Mouse (Mus musculus): Measurements from ENCODE around the gene Mgea5. TPM values are rescaled to one million over a fixed set of nuclear protein-coding genes. Genes with fewer than 3 reads are reported as not detected.
A peak's percentile ranks its signal among the peaks of the same experiment; 100 is the strongest.

Mgea5 gene
- polyA plus RNA-seq, 1 experiment from 2014 or later, result 38.9 TPM

GRCm38 (mm10) chr19:45736855-45737207 lies 46.8 kb downstream of the Mgea5 start:
- Histone ChIP-seq H3K9ac (ENCODE audit: low read depth, low read length) (no peak overlapping the region), H3K4me2 (peak overlapping the region; percentile 36), H3K36me3 (ENCODE audit: control insufficient read depth, insufficient read depth, low read length) (no peaks in the 10 kb centered on the region), H3K9me3 (ENCODE audit: control insufficient read depth, low read length) (no peaks in the 10 kb centered on the region), H3K27me3 (replicated peaks; ENCODE audit: control insufficient read depth, insufficient read depth, low read length) (peaks cover 97% of the 10 kb centered on the region), H3K4me3 (ENCODE audit: low read depth, low read length) (0 out of 2 replicates have a peak overlapping the region, but pooled peaks have one; percentile 5), H3K4me1 (replicated peaks; ENCODE audit: control insufficient read depth, insufficient read depth, low read length) (peaks cover 14% of the 10 kb centered on the region), H3K27ac (ENCODE audit: low read depth, low read length) (no peak overlapping the region)
- WGBS, result under 1% methylated on average over 28 of the region's 28 CpGs
- peak; percentile 74 for DNase-seq (ENCODE audit: low spot score)
- peak; percentile 64 for ATAC-seq (replicated peaks; ENCODE audit: low FRiP score)

GRCm38 (mm10) chr19:45736241-45736640 lies 47.4 kb downstream of the Mgea5 start:
- Histone ChIP-seq H3K9me3 (ENCODE audit: control insufficient read depth, low read length) (no peaks in the 10 kb centered on the region), H3K27me3 (replicated peaks; ENCODE audit: control insufficient read depth, insufficient read depth, low read length) (peaks cover 93% of the 10 kb centered on the region), H3K4me1 (replicated peaks; ENCODE audit: control insufficient read depth, insufficient read depth, low read length) (peaks cover 9% of the 10 kb centered on the region; the same call in 1 of the 2 replicates), H3K4me2 (no peak overlapping the region), H3K27ac (ENCODE audit: low read depth, low read length) (no peak overlapping the region), H3K4me3 (ENCODE audit: low read depth, low read length) (no peak overlapping the region), H3K36me3 (ENCODE audit: control insufficient read depth, insufficient read depth, low read length) (no peaks in the 10 kb centered on the region), H3K9ac (ENCODE audit: low read depth, low read length) (no peak overlapping the region)
- DNase-seq (ENCODE audit: low spot score) (no peak), ATAC-seq (replicated peaks; ENCODE audit: low FRiP score) (no peak)
- WGBS, result 36% methylated on average over 1 of the region's 1 CpGs

- Histone ChIP-seq H3K36me3 (ENCODE audit: control insufficient read depth, insufficient read depth, low read length) (no peaks in the 10 kb centered on the region), H3K9me3 (ENCODE audit: control insufficient read depth, low read length) (no peaks in the 10 kb centered on the region), H3K27me3 (replicated peaks; ENCODE audit: control insufficient read depth, insufficient read depth, low read length) (peaks cover 85% of the 10 kb centered on the region), H3K4me2 (no peak overlapping the region), H3K9ac (ENCODE audit: low read depth, low read length) (no peak overlapping the region), H3K4me3 (ENCODE audit: low read depth, low read length) (no peak overlapping the region), H3K4me1 (replicated peaks; ENCODE audit: control insufficient read depth, insufficient read depth, low read length) (peaks cover 9% of the 10 kb centered on the region; the same call in 1 of the 2 replicates), H3K27ac (ENCODE audit: low read depth, low read length) (no peak overlapping the region)
- 51% methylated on average over 7 of the region's 7 CpGs for WGBS
- DNase-seq (ENCODE audit: low spot score), result no peak
- ATAC-seq (replicated peaks; ENCODE audit: low FRiP score), result no peak
Observed at GRCm38 (mm10) chr19:45734762-45735161, 48.9 kb downstream of the Mgea5 start.

GRCm38 (mm10) chr19:45734191-45734590 lies 49.4 kb downstream of the Mgea5 start:
- Histone ChIP-seq H3K4me2 (no peak overlapping the region), H3K9me3 (ENCODE audit: control insufficient read depth, low read length) (no peaks in the 10 kb centered on the region), H3K27me3 (replicated peaks; ENCODE audit: control insufficient read depth, insufficient read depth, low read length) (peaks cover 80% of the 10 kb centered on the region), H3K9ac (ENCODE audit: low read depth, low read length) (no peak overlapping the region), H3K4me1 (replicated peaks; ENCODE audit: control insufficient read depth, insufficient read depth, low read length) (peaks cover 9% of the 10 kb centered on the region; the same call in 1 of the 2 replicates), H3K36me3 (ENCODE audit: control insufficient read depth, insufficient read depth, low read length) (no peaks in the 10 kb centered on the region), H3K4me3 (ENCODE audit: low read depth, low read length) (no peak overlapping the region), H3K27ac (ENCODE audit: low read depth, low read length) (no peak overlapping the region)
- DNase-seq (ENCODE audit: low spot score) (no peak), ATAC-seq (replicated peaks; ENCODE audit: low FRiP score) (no peak)
- 58% methylated on average over 5 of the region's 5 CpGs for whole genome bisulfite sequencing

- ATAC-seq (replicated peaks; ENCODE audit: low FRiP score), result no peak
- 17% methylated on average over 10 of the region's 10 CpGs for WGBS
- no peak overlapping the region for H3K4me3 ChIP-seq (ENCODE audit: low read depth, low read length)
- peaks cover 76% of the 10 kb centered on the region for H3K27me3 ChIP-seq (replicated peaks; ENCODE audit: control insufficient read depth, insufficient read depth, low read length)
- H3K9ac ChIP-seq (ENCODE audit: low read depth, low read length), result no peak overlapping the region
- no peak overlapping the region for H3K4me2 ChIP-seq
- no peaks in the 10 kb centered on the region for H3K36me3 ChIP-seq (ENCODE audit: control insufficient read depth, insufficient read depth, low read length)
- peaks cover 9% of the 10 kb centered on the region; the same call in 1 of the 2 replicates for H3K4me1 ChIP-seq (replicated peaks; ENCODE audit: control insufficient read depth, insufficient read depth, low read length)
- DNase-seq (ENCODE audit: low spot score), result no peak
- H3K9me3 ChIP-seq (ENCODE audit: control insufficient read depth, low read length), result no peaks in the 10 kb centered on the region
- no peak overlapping the region for H3K27ac ChIP-seq (ENCODE audit: low read depth, low read length)
Observed at GRCm38 (mm10) chr19:45733564-45733963, 50.1 kb downstream of the Mgea5 start.

GRCm38 (mm10) chr19:45731658-45732057 lies 52.0 kb downstream of the Mgea5 start:
- no peak overlapping the region for H3K4me2 ChIP-seq
- ATAC-seq (replicated peaks; ENCODE audit: low FRiP score) (no peak), DNase-seq (ENCODE audit: low spot score) (no peak)
- H3K4me1 ChIP-seq (replicated peaks; ENCODE audit: control insufficient read depth, insufficient read depth, low read length), result no peaks in the 10 kb centered on the region
- 73% methylated on average over 7 of the region's 7 CpGs for WGBS
- no peaks in the 10 kb centered on the region for H3K9me3 ChIP-seq (ENCODE audit: control insufficient read depth, low read length)
- no peak overlapping the region for H3K27ac ChIP-seq (ENCODE audit: low read depth, low read length)
- no peak overlapping the region for H3K4me3 ChIP-seq (ENCODE audit: low read depth, low read length)
- no peaks in the 10 kb centered on the region for H3K36me3 ChIP-seq (ENCODE audit: control insufficient read depth, insufficient read depth, low read length)
- H3K9ac ChIP-seq (ENCODE audit: low read depth, low read length), result no peak overlapping the region
- H3K27me3 ChIP-seq (replicated peaks; ENCODE audit: control insufficient read depth, insufficient read depth, low read length), result peaks cover 65% of the 10 kb centered on the region

- peaks cover 54% of the 10 kb centered on the region for H3K27me3 ChIP-seq (replicated peaks; ENCODE audit: control insufficient read depth, insufficient read depth, low read length)
- ATAC-seq (replicated peaks; ENCODE audit: low FRiP score), result no peak
Observed at GRCm38 (mm10) chr19:45730042-45730441, 53.6 kb downstream of the Mgea5 start.

GRCm38 (mm10) chr19:45727231-45727630 lies 56.4 kb downstream of the Mgea5 start:
- DNase-seq (ENCODE audit: low spot score) (no peak), ATAC-seq (replicated peaks; ENCODE audit: low FRiP score) (no peak)
- Histone ChIP-seq H3K9ac (ENCODE audit: low read depth, low read length) (no peak overlapping the region), H3K4me2 (no peak overlapping the region), H3K4me1 (replicated peaks; ENCODE audit: control insufficient read depth, insufficient read depth, low read length) (no peaks in the 10 kb centered on the region), H3K36me3 (ENCODE audit: control insufficient read depth, insufficient read depth, low read length) (no peaks in the 10 kb centered on the region), H3K27ac (ENCODE audit: low read depth, low read length) (no peak overlapping the region), H3K9me3 (ENCODE audit: control insufficient read depth, low read length) (no peaks in the 10 kb centered on the region), H3K4me3 (ENCODE audit: low read depth, low read length) (no peak overlapping the region), H3K27me3 (replicated peaks; ENCODE audit: control insufficient read depth, insufficient read depth, low read length) (peaks cover 27% of the 10 kb centered on the region)
- 61% methylated on average over 10 of the region's 10 CpGs for WGBS

More at GRCm38 (mm10) chr19:45730042-45730441, 53.6 kb downstream of the Mgea5 start:
- Histone ChIP-seq H3K27ac (ENCODE audit: low read depth, low read length) (no peak overlapping the region), H3K4me3 (ENCODE audit: low read depth, low read length) (no peak overlapping the region), H3K36me3 (ENCODE audit: control insufficient read depth, insufficient read depth, low read length) (no peaks in the 10 kb centered on the region), H3K4me2 (no peak overlapping the region), H3K4me1 (replicated peaks; ENCODE audit: control insufficient read depth, insufficient read depth, low read length) (no peaks in the 10 kb centered on the region), H3K9me3 (ENCODE audit: control insufficient read depth, low read length) (no peaks in the 10 kb centered on the region), H3K9ac (ENCODE audit: low read depth, low read length) (no peak overlapping the region)
- no peak for DNase-seq (ENCODE audit: low spot score)
- WGBS, result 72% methylated on average over 8 of the region's 8 CpGs

GRCm38 (mm10) chr19:45725677-45726277 lies 57.9 kb downstream of the Mgea5 start:
- Histone ChIP-seq H3K36me3 (ENCODE audit: control insufficient read depth, insufficient read depth, low read length) (no peaks in the 10 kb centered on the region), H3K27ac (ENCODE audit: low read depth, low read length) (no peak overlapping the region), H3K27me3 (replicated peaks; ENCODE audit: control insufficient read depth, insufficient read depth, low read length) (peaks cover 21% of the 10 kb centered on the region), H3K4me3 (ENCODE audit: low read depth, low read length) (no peak overlapping the region), H3K4me2 (no peak overlapping the region), H3K9me3 (ENCODE audit: control insufficient read depth, low read length) (no peaks in the 10 kb centered on the region), H3K4me1 (replicated peaks; ENCODE audit: control insufficient read depth, insufficient read depth, low read length) (no peaks in the 10 kb centered on the region), H3K9ac (ENCODE audit: low read depth, low read length) (no peak overlapping the region)
- WGBS, result 39% methylated on average over 14 of the region's 14 CpGs
- ATAC-seq (replicated peaks; ENCODE audit: low FRiP score) (no peak), DNase-seq (ENCODE audit: low spot score) (no peak)
